Mouse (Mus musculus): ENCODE results near the gene Ank. TPM values are rescaled to one million over a fixed set of nuclear protein-coding genes. Genes with fewer than 3 reads are reported as not detected.

Ank gene
- polyA plus RNA-seq, 1 experiment = 29.7 TPM

DNA sequence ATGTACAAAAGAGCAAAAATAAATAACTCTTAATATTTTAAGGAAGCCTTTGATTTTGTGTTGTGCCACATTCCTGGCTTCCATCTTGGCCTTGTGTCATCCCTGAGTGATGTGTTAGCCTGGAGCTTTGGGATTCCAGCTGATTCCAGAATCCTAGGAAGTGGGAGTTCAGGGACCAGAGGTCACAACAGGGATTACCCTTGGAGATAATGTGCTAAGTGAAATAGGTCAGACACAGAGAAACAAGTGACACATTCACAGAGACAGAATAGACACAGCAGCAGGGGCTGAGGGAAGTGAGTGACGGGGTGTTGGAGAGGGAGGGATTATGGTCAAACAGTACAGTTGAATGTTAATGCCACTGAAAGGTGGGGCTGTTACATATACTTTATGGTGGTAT, 26.3 kb downstream of the Ank start:
- 46% methylated on average over 1 of the region's 1 CpGs for WGBS
- DNase-seq (ENCODE audit: low read depth, low spot score) = no peak

DNA sequence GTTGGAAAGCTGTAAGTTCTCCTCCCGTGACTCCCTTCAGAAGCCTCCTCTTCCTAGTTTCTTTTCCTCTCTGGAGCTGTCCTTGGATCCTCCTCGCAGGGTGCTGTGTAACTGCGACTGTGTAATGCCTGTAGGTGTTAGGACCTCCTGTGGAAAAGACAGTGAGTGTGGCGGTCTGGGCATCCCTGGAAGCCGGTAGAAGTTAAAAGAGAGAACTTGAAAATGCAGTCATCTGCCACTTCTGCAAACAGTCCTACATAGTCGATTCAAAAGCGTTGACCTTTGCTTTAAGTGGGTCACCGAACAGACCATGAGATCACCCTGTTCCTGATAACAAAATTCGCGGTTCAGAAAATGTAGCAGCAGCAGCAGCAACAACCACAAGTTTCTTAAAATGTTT, 27.0 kb downstream of the Ank start:
- WGBS = 34% methylated on average over 10 of the region's 10 CpGs
- no peak for DNase-seq (ENCODE audit: low read depth, low spot score)

DNA sequence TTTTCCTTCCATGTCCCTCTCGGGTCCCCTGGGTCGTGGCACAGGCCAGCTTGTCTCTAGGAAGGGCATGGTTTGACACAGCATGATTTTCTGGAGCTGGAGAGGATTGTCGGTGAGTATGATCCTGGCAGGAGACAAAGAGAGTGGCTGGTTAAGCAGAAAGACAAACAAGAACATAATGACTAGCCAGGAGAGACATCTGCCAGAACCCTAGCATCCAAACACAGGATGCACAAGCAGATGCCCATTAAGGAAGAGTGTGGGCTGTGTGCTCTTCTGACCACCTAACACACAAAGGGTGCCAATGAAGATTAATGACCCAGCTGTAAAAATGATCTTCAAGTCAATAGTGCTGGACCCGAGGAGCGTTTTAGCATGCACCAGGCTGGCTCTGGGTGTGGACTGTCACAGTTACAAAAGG, 29.5 kb downstream of the Ank start:
- WGBS = 30% methylated on average over 5 of the region's 5 CpGs
- no peak for DNase-seq (ENCODE audit: low read depth, low spot score)

DNA sequence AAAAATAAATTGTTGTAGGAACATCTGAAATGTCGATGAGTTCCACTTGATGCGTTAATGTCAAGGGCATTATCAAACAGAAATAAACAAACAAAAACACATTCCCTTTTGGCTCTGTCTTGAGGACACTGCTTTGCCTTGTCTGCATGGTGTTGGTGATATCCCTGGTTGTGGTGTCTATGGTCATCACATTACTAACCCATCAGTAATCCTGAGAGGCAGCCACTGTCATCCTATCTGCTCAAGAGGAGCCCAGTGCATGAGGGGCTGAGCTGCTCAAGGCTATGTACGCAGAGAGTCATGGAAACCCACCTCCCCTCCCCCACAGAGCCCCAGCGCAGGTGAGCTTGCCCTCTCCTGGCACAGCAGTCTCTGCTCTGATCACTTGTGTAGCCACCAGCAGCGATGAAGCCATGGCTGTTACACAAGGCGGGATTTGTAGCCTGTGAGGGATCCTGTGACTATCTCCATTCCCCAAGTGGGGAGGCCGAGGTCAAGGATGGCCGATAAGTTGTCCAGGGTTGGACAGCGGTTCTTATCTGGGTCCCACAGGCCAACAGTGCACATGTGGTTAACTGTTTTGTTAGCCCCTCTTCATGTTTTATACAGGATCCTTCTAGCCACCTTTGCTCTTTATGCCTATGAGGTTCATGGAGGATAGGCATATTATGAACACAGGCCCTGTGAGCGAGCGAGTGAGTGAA, 30.3 kb downstream of the Ank start:
- DNase-seq (ENCODE audit: low read depth, low spot score) = no peak
- WGBS = 93% methylated on average over 11 of the region's 11 CpGs

DNA sequence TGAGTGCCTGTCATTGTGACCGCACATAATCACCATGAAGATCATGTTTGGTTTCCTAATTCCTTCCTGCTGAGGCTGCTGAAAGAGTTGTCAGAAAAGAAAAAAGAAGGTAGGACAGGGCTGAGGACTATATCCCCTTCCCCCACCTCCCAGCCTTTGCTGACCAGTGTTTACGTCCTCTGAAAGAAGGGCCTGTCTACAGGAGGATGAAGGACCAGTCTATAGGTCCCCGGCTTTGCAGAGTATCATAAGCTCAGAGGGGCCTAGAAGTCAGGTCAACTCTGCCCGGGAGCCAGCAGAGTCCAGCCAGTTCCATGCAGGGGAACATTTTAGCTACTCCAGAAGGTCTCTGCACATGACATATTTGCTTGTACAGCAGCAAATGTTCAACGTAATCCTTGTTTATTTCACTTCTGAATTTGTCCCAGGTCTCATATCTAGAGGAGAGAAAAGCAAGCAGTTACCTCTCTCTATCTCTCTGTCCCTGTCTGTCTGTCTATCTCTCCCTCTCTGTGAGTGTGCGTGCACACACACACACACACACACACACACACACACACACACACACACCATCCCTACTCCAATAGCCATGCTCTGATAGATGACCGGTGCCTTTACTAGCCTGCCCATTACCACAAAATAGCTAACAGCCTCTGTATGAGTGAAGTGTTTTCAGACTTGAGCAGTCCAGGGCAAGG, 31.0 kb downstream of the Ank start:
- DNase-seq (ENCODE audit: low read depth, low spot score) = no peak
- 90% methylated on average over 7 of the region's 7 CpGs for WGBS

DNA sequence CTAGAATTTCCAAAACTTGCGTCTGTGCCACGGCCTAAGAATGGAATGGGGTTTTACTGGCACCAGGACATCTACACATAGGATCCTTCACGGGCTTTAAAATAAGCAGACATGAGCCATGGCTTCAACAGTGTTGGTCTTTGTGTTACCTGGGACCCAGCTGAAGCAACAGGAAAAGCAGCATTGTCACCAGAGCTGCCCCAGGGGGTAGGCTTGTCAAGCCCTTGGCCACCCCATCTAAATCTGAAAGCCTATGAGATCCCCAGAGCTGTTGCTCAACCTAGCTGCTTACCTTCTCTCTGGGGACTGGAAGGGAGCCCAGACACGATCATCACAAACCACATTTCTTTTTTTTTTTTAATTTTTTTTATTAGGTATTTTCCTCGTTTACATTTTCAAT, 31.6 kb downstream of the Ank start:
- DNase-seq (ENCODE audit: low read depth, low spot score) = no peak
- WGBS = 82% methylated on average over 5 of the region's 5 CpGs

DNA sequence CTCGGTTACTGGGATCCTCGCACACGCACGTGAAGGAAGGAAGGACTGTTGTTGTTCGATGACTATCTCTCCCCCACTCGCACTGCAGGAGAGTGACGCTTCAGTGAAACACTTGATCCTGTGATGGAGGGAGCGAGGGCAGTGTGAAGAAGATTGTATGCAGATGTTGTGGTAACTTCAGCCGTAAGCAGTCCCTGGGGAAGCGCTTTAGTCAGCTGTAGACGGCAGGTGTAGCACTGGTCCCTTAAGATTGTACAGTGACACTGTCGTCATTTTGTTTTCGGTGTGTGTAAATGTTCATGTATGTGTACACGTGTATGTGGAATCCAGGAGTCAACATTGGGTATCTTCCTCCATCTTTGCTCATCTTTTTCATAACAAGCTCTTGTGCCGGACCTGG, 33.9 kb downstream of the Ank start:
- DNase-seq (ENCODE audit: low read depth, low spot score) = no peak
- WGBS = 88% methylated on average over 15 of the region's 15 CpGs

DNA sequence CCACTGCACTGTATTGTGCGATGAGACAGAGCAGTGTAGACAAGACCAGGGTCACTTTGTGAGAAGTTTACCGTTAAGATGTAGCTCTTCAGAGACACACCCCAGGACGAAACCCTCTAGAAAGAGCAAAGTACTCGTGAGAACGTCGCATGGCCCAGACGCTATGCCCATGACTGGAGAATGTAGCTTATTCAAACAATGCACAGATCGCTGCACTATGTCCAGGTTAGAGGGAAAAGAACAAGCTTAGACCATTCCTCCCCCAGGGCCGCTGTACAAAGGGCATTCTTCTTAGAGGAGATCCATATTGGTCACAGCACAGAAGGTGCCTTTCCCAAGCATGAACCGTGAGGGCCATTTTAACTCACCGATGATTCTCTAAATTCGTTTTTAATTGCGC, 35.9 kb downstream of the Ank start:
- no peak for DNase-seq (ENCODE audit: low read depth, low spot score)
- 68% methylated on average over 13 of the region's 13 CpGs for WGBS

DNA sequence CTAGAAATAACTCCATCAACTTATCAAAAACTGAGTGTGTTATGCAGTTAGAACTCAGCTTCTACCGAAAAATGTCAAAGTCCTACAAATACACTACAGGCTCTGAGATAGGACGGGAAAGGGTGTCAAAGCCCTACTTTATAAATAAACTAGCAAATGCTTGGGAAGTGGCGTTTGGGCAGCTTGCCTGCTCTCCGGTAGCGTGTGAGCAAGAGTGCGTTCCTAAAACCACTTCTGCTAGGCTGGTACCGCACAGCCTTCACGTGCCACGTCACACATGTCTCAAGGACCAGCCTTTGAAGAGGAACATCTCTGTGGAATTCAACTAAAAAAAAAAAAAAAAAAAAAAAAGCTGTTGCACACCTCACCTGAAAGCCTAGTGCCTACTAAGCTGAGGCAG, 36.7 kb downstream of the Ank start:
- WGBS = 57% methylated on average over 9 of the region's 9 CpGs
- no peak for DNase-seq (ENCODE audit: low read depth, low spot score)

DNA sequence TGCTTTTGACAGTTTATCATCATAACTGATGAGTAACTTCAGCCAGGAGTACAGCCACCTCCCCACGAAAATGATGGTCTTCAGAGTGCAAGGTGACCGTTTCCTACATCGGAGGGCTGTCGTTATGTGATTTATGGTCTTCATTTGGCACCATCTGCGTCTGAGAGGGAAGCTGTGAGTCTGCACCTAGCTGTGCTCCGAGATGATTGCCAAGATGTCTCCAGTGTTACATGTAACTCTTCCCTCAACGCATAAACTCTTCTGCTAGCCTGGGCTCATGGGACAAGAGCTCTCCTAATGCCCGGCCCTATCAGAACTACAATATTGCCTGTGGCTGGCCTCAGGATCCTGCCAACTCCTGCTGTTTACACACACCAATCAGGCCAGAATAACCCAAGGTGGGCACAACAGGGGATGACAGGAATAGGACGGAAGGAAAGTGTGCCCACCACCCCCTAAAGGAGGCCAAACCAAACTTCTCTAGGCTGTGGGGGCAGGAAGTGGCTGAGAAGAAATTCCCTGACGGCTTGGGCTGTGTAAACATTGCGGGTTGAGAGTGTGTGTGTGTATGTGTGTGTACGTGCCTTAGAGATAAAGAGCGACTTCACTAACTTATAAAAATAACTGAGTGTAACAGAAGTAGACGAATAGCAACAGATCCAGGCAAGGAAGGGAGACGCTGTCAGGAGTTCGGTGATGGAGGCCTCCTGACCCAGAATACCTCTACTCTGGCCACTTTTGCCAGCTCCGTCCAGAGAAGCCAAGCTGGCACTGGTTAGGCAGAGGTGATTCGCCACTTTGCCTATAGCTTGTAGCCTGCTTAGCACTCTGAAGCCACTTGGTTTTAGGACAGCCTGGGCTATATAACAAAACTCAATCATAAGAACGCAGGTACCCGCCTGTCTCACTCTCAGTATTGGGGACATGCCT, 37.6 kb downstream of the Ank start:
- no peak for DNase-seq (ENCODE audit: low read depth, low spot score)
- WGBS = 36% methylated on average over 20 of the region's 20 CpGs

DNA sequence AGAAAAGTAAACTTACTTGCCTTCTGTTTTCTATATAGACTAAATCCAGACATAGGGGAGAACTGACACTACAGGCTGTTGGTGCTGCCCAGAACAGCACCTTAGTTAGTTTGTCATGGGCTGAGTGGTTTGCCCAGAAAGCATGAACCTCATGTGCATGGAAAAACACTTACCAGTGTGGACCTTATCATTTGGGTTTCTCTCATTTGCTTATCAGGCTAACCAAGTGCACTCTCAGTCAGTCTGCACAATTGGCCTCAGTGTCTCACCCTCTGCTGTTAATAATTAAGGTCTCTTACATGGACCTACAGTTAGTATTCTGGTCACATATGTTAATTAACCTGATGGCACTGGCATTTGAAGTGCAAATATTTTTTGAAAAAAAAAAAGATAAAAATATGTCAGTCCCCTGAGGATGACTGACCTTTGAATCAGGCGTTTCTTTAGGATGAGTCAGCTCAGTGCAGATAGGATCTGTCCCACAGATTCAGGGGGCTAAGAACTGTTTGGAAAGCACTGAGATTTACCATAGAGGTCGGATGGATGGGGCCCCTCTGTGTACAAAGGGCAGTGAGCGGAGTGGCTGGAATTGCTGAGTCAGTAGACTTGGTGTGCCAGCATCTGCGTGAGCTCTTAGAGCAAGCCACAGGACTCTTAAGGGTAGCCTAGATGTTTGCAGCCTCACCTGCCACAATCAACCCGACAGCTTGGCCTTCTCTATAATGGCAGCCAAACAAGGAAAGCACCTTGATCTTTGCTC, 39.8 kb downstream of the Ank start:
- WGBS = 30% methylated on average over 5 of the region's 5 CpGs
- DNase-seq (ENCODE audit: low read depth, low spot score) = no peak

DNA sequence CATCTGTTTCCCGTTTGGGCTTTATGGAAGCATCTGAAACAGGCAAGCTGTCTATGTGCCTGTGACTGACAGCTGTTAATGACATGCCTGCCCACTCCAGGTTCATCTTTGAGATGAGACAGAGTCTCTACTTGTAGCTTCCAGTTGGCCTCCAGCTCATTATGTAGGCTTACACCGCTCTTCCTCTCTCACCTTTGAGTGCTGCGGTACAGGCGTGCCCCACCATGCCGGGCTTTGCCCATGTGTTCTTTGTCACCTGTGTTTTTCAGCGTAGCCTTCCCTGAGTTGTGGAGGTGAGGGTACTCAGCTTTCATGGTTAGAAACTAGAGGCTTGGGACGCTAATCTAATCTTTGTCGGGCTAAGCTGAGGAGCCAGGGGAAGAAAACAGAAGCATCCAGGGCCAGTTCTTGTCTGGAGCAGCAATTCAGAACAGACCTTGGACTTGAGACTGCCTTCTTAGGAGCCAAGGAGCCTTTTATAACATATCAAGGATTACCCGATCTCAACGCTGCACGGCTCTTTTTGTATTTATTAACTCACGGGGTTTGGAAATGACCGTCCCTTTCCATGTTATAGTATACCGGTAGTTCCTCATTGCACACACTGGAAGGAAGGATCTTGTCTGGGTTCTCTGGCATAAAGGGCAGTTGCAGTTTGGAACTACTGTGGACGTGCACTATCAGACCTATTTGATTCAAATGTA, 40.6 kb downstream of the Ank start:
- DNase-seq (ENCODE audit: low read depth, low spot score) = no peak
- 41% methylated on average over 15 of the region's 15 CpGs for WGBS

DNA sequence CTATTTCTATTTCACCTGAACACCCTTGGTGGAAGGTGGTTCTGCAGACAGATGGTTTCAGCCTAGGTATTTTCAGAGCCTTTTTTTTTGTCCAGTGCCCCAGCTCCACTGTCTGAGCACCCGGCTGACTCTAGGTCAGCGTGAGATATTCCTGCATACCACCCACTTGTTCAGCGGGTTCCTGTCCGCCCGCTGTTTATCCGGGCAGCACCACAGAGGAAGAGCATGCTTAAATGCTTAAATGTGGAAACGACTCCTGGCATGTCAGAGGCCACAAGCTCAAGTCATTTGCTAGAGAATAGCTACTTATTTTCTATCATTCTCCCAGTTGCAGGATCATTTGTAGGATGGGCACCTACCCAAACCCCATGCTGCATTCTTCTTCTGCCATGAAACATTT, 41.7 kb downstream of the Ank start:
- DNase-seq (ENCODE audit: low read depth, low spot score) = no peak
- WGBS = 77% methylated on average over 7 of the region's 7 CpGs

DNA sequence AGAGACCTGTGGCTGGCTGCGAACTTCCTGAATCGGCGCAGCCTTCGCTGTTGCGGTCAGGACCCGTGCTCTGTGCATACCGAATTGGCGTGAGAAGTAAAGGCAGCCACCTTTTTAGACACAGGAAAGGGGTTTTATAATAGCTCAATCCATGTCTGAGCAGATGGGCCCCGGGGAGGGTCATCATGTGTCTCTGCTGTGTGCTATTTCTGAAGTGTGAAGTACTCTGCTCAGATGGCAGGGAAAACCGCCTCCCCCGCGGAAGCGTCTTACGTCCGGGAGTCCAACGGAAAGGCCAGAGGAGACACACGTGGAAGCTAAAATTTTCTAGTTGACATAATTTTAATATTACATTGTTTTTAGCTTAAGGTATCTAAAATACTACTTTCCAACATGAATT, 42.5 kb downstream of the Ank start:
- DNase-seq (ENCODE audit: low read depth, low spot score) = no peak
- 96% methylated on average over 17 of the region's 17 CpGs for WGBS

DNA sequence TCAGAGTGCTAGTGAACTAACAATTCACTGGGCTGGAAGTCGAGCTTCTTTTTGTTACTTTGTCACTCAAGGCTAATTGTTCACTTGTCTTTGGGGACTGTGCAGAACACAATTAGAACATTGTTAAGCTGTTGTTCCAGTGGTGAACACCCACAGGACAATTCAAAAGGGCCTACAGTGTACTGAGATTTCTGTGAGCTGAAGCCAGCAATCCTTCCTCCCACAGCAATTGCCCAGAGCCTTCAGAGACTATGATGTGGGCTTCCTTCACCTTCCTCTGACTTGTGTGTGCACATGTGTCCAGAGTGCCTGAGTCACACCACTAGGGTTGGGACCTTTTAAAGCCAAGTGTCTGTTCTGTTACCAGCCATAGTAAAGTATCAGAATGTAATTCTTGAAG, 50.5 kb downstream of the Ank start:
- WGBS = 58% methylated on average over 1 of the region's 1 CpGs
- DNase-seq (ENCODE audit: low read depth, low spot score) = no peak

DNA sequence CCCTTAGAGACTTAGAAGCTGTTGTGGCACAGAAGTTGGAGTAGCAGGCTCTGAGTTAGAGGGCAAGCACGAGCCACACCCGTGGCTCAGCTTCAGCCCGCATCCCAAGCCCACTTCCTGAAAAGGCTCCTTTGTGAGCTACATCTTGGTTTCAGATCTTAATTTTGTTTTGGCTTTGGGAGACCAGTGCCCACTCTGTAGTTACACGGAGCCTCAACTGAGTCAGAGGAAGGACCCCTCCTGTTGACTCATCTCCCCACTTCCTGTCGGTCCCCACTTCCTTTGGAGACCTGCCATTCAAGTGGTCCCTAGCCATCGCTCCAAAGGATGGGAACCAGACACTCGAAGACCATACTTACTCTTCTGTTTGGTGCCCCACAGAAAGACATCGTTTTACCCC, 51.5 kb downstream of the Ank start:
- 72% methylated on average over 8 of the region's 8 CpGs for WGBS
- no peak for DNase-seq (ENCODE audit: low read depth, low spot score)

DNA sequence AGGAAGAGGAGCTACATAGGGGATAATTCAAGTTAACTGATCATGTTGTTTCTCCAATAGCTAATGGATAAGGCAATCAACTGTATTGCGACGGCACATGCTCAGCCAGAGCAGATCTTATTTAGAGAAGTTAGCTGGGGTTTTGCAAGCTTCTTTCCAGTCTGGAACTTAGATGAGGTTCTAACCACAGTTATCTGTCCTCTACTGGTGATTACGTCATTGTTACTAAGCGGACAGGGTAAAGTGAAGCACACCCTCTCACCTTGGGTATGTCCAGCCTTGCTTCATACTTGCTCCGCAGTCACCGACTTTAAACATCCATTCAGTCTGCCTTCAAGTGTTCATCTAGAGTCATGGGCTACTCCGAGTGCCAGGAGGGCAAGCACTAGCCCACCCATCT, 53.4 kb downstream of the Ank start:
- no peak for DNase-seq (ENCODE audit: low read depth, low spot score)
- WGBS = 97% methylated on average over 7 of the region's 7 CpGs

DNA sequence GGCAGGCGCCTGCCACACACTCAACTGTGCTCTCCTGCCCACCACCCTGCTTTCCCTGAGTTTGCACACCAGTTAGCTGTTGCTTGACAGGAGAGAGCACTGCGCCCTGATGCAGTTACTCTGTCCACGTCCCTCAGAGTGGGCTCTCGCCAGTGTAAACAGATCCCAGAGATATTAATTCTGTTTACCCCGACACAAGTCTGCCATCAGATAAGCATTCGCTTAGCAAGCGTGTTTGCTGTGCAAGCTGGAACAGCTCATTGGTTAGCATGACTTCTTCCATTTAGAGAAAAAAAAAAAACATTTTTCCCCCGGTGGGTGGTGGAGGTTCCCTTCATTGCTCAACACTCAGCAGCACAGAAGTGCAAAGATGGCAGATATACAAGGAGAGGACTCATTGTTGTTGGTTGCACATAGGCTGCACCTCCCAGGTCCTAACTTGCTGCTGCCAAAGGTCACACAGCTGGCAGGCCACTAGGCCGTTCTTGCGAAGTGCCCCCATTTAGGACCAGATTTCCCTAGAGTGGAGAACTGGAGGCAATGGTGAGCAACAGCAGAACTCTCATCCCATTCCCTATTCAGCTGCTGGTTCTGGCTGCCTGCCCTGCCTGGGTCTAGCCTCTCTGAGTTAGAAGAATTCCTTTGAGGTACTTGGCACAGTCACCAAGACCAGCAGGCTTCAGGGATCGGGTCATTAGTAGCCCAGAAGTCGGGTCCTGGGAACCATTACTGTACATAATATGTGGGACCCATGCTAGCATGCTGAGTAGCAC, 58.9 kb downstream of the Ank start:
- no peak for DNase-seq (ENCODE audit: low read depth, low spot score)
- WGBS = 75% methylated on average over 12 of the region's 12 CpGs

DNA sequence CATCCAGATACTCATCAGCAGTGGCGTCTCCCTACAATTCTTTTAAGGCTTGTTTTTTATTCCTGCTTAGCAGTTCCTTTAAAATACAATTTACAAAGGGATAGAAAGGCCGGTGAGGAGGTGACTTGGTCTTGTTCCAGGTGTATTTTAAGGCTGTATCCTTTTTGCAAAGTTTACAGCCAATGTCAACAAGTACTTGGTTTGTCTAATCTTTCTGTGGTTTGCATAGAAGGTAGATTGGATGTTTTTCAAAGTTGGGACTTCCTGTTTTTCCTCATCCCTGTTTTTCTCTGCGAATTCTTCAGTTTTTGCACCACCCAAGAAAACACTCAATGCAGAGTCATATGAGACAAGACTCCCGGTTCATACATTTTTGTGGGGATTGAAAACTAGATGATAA, 62.4 kb downstream of the Ank start:
- 40% methylated on average over 4 of the region's 4 CpGs for WGBS
- no peak for DNase-seq (ENCODE audit: low read depth, low spot score)

Data from large intestine, adult 2 months (tissue).